Mouse (Mus musculus): ENCODE data around the gene Appbp2. TPM values are rescaled to one million over a fixed set of nuclear protein-coding genes. Genes with fewer than 3 reads are reported as not detected.
"Not testable (repeated sequence)": the region's sequence is repeated elsewhere in the genome, so short reads cannot be mapped to it uniquely, and the experiment has no call there.

The Appbp2 gene
- polyA plus RNA-seq, 1 experiment from 2014 or later, result 55.3 TPM

DNA sequence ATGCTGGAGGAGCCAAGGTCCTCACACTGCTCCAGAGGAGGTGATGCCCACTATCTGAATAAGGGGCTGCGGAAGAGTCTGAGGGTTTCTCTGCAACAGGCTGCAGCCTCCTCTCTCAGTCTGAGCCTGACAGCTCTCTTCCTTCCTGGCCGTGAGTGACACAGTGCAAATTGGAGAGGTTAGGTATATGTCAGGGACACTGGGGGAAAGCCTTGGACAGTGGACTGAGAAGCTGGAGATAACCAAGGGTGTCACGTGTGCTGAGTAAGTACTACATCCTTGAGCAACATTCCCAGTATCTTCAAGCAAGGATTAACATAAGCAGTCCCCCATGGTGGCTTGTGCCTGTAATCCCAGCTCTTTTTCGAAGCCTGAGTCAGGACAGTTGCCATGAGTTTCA lies 56.5 kb downstream of the Appbp2 start:
- H3K4me2 ChIP-seq (replicated peaks), result no peak overlapping the region
- H3K27ac ChIP-seq, result no peak overlapping the region
- H3K4me1 ChIP-seq, result 0 out of 2 replicates have a peak, but pooled peaks cover 8% of the 10 kb centered on the region
- H3K4me3 ChIP-seq, result no peak overlapping the region
- H3K27me3 ChIP-seq, result no peaks in the 10 kb centered on the region
- no peaks in the 10 kb centered on the region for H3K9me3 ChIP-seq (replicated peaks)
- no peak overlapping the region for H3K9ac ChIP-seq
- no peaks in the 10 kb centered on the region for H3K36me3 ChIP-seq
- ATAC-seq (ENCODE audit: low FRiP score), result no peak
- 87% methylated on average over 4 of the region's 4 CpGs for WGBS

DNA sequence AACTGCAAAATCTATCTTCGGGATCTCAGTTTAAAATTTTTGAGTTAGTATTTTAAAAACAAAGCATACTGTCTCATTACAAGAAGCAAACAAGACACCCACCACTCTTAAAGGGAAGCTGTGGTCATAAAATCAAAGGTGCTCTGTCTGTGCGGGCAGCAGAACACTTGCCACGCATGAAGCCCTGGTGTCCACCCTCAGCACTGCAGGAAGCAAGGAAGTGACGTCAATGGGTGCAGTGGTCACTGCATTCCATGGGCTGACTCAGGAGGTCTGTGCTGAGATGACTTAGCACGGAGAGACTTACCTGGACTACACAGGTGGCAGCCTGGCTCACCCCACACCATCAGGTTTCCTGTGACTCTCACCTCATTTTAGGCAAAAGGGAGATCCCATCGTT lies 57.2 kb downstream of the Appbp2 start:
- Histone ChIP-seq H3K27me3 (no peaks in the 10 kb centered on the region), H3K4me2 (replicated peaks) (no peak overlapping the region), H3K36me3 (no peaks in the 10 kb centered on the region), H3K9me3 (replicated peaks) (no peaks in the 10 kb centered on the region), H3K4me1 (0 out of 2 replicates have a peak, but pooled peaks cover 4% of the 10 kb centered on the region), H3K4me3 (no peak overlapping the region), H3K9ac (no peak overlapping the region), H3K27ac (no peak overlapping the region)
- ATAC-seq (ENCODE audit: low FRiP score), result no peak
- WGBS, result 82% methylated on average over 6 of the region's 6 CpGs

DNA sequence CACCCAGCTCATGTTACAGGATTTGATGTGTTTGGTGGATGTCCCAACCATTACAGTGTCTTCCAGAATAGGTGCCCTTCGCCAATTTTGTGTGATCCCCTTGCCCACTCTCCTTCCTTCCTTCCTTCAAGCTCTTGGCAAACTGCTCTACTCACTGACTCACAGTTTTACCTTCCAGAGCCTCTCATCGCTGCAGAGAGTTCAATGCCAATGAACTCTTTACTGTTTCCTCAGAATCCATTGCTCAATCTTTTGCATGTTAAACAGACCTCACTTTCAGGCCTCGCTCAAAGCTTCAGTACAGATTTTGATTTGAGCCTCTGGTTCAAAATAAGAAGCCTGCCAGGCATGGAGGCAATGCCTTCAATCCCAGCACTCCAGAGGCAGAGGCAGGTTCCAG lies 59.0 kb downstream of the Appbp2 start:
- no peak overlapping the region for H3K9ac ChIP-seq
- H3K36me3 ChIP-seq, result no peaks in the 10 kb centered on the region
- no peaks in the 10 kb centered on the region for H3K27me3 ChIP-seq
- H3K4me2 ChIP-seq (replicated peaks), result no peak overlapping the region
- no peak for ATAC-seq (ENCODE audit: low FRiP score)
- no peaks in the 10 kb centered on the region for H3K4me1 ChIP-seq
- H3K27ac ChIP-seq, result no peak overlapping the region
- no peak overlapping the region for H3K4me3 ChIP-seq
- H3K9me3 ChIP-seq (replicated peaks), result no peaks in the 10 kb centered on the region
- WGBS, result 85% methylated on average over 3 of the region's 3 CpGs

DNA sequence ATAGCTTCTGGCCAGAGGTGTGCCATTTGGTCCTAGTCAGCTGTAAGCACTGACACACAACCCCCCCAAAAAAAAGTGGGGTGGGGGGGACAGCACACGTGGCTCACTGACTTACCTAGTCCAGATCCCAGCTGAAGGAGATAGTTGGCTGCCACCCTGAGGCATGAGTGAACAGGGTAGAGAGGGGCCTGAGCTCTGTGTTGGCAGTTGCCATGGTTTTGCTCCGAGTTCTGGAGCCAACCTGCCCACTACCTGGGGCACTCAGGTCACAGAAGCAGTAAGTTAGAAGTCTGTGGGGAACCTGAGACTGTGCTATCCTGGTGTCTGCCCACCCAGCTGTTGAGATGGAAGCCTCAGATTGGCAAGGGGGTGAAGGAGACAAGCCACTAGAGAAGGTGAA lies 64.1 kb downstream of the Appbp2 start:
- no peaks in the 10 kb centered on the region for H3K36me3 ChIP-seq
- H3K4me1 ChIP-seq, result 0 out of 2 replicates have a peak, but pooled peaks cover 7% of the 10 kb centered on the region
- no peak overlapping the region for H3K4me2 ChIP-seq (replicated peaks)
- H3K9ac ChIP-seq, result 0 out of 2 replicates have a peak overlapping the region, but pooled peaks have one; percentile 44
- ATAC-seq (ENCODE audit: low FRiP score), result no peak
- H3K27me3 ChIP-seq, result no peaks in the 10 kb centered on the region
- no peaks in the 10 kb centered on the region for H3K9me3 ChIP-seq (replicated peaks)
- H3K27ac ChIP-seq, result no peak overlapping the region
- WGBS, result 49% methylated on average over 2 of the region's 2 CpGs
- H3K4me3 ChIP-seq, result no peak overlapping the region

DNA sequence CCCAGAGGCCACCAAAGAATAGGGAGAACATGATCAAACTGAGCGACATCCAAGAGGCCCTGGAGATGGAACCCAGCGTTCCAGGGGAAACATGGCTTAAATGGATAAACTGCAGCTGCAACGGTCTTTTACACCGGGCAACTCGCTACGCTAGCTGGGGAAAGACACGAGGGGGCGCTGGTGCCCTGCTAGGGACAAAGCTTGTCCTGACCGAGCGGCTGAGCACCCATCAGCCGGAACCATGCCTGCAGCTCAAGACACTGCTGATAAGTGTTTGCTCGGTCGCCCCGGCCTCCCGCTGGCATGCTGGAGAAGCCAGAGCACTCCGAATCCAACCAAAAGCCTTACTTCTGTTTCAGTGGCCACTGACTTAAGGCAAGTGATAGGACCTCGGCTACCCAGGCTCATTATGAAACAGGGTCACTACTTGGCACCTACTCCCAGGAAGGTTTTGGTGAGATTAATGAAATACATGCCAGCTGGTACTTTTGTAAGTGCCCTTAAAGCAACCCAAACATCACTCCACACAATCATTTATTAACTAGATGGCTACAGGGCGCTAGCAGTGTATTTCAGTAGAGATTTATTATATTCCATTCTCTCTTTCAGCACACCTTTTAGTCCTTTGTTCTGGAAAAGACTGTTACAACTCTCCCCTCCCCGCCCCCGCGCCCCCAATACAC lies 64.7 kb downstream of the Appbp2 start, which contains the start of gene 1700125H20Rik:
Gene 1700125H20Rik (plus strand): TSS at position 347 of the 683 bp plus-strand sequence.
- WGBS, result 13% methylated on average over 21 of the region's 21 CpGs
- Histone ChIP-seq H3K27me3 (no peaks in the 10 kb centered on the region), H3K9ac (peak within 1 kb of the TSS; percentile 44), H3K4me2 (replicated peaks) (peak within 1 kb of the TSS; percentile 55), H3K36me3 (no peaks in the 10 kb centered on the region), H3K4me3 (peak within 1 kb of the TSS; percentile 19), H3K9me3 (replicated peaks) (no peaks in the 10 kb centered on the region), H3K4me1 (0 out of 2 replicates have a peak, but pooled peaks cover 7% of the 10 kb centered on the region), H3K27ac (no peak within 1 kb of the TSS)
- ATAC-seq (ENCODE audit: low FRiP score), result peak; percentile 88

DNA sequence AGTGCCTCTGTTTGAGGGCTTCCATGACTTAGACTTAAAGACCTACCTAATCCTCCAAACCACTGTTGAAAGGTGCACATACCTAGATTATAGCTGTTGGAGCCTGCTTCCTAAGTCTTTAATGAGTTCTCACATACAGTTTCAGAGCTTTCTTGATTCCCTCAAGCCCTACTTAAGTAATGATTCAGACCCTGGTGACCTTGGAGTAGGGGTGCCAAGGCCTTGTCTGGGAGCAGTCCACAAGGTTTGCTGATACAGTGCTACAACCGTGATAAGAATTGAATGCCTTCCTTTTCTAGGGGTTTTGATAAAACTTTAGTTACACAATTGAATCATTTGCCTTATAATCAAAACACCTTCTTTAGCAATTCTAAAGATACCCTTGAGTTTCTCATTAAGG lies 67.4 kb downstream of the Appbp2 start:
- H3K4me1 ChIP-seq, result 0 out of 2 replicates have a peak, but pooled peaks cover 7% of the 10 kb centered on the region
- no peak overlapping the region for H3K9ac ChIP-seq
- no peak overlapping the region for H3K27ac ChIP-seq
- H3K4me2 ChIP-seq (replicated peaks), result no peak overlapping the region
- H3K9me3 ChIP-seq (replicated peaks), result no peaks in the 10 kb centered on the region
- H3K27me3 ChIP-seq, result no peaks in the 10 kb centered on the region
- 82% methylated on average over 1 of the region's 1 CpGs for WGBS
- H3K36me3 ChIP-seq, result no peaks in the 10 kb centered on the region
- no peak overlapping the region for H3K4me3 ChIP-seq
- ATAC-seq (ENCODE audit: low FRiP score), result no peak

DNA sequence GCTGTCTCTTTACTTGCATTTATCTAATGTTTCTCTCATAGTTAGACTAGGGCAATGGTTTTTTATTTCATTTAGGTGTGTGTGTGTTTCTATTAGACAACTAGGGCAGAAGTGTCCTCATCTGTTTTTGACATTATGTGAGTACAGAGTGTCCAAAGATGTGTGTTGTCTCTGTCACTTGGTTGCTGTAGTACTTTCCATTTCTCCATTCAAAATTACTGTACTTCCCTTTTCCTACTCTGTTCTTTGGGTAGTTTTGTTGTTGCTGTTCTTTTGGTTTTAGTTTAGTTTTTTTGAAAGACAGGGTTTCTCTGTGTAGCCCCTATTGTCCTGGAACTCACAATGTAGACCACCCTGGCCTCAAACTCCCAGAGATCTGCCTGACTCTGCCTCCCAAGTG lies 70.6 kb downstream of the Appbp2 start:
- no peaks in the 10 kb centered on the region for H3K27me3 ChIP-seq
- ATAC-seq (ENCODE audit: low FRiP score), result no peak
- H3K4me2 ChIP-seq (replicated peaks), result no peak overlapping the region
- H3K4me3 ChIP-seq, result no peak overlapping the region
- H3K4me1 ChIP-seq, result no peaks in the 10 kb centered on the region
- H3K9ac ChIP-seq, result no peak overlapping the region
- H3K36me3 ChIP-seq, result no peaks in the 10 kb centered on the region
- no peaks in the 10 kb centered on the region for H3K9me3 ChIP-seq (replicated peaks)
- H3K27ac ChIP-seq, result no peak overlapping the region

DNA sequence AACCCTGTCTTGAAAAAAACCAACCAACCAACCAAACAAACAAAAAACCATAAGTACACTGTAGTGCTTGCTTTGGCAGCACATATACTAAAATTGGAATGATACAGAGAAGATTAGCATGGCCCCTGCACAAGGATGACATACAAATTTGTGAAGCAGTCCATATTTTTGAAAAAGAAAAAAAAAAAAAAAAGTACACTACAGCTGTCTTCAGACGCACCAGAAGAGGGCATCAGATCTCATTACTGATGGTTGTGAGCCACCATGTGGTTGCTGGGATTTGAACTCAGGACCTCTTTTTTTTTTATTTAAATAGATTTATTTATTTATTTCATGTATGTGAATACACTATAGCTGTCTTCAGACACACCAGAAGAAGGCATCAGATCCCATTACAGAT lies 71.9 kb downstream of the Appbp2 start:
- H3K4me1 ChIP-seq; H3K4me2 ChIP-seq (replicated peaks); H3K27ac ChIP-seq; ATAC-seq (ENCODE audit: low FRiP score); H3K27me3 ChIP-seq; H3K36me3 ChIP-seq; H3K9me3 ChIP-seq (replicated peaks); H3K4me3 ChIP-seq; H3K9ac ChIP-seq: not testable (repeated sequence)
- WGBS, result 86% methylated on average over 1 of the region's 1 CpGs

DNA sequence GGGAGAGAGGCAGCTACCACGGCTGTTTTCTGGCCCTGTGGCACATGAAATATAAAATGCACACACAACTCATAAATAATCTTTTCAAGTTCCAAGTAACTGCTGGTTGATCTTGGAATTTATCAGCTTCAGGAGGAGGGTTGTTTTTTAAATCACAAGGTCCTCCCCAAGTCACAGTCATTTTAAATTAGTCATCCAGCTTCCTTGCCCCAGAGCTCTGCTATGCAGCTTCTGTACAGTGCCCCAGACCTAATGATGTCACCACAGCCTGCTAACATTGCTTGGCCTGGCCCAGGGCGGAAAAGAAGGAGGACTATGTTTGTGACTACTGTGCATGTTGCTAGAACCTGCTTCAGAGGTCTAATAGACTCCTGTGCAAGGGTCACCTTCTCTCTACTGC lies 77.6 kb downstream of the Appbp2 start:
- WGBS, result 78% methylated on average over 2 of the region's 2 CpGs
- Histone ChIP-seq H3K4me3 (no peak overlapping the region), H3K4me2 (replicated peaks) (no peak overlapping the region), H3K4me1 (no peaks in the 10 kb centered on the region), H3K27ac (no peak overlapping the region), H3K36me3 (no peaks in the 10 kb centered on the region), H3K9me3 (replicated peaks) (no peaks in the 10 kb centered on the region), H3K9ac (no peak overlapping the region), H3K27me3 (no peaks in the 10 kb centered on the region)
- no peak for ATAC-seq (ENCODE audit: low FRiP score)

DNA sequence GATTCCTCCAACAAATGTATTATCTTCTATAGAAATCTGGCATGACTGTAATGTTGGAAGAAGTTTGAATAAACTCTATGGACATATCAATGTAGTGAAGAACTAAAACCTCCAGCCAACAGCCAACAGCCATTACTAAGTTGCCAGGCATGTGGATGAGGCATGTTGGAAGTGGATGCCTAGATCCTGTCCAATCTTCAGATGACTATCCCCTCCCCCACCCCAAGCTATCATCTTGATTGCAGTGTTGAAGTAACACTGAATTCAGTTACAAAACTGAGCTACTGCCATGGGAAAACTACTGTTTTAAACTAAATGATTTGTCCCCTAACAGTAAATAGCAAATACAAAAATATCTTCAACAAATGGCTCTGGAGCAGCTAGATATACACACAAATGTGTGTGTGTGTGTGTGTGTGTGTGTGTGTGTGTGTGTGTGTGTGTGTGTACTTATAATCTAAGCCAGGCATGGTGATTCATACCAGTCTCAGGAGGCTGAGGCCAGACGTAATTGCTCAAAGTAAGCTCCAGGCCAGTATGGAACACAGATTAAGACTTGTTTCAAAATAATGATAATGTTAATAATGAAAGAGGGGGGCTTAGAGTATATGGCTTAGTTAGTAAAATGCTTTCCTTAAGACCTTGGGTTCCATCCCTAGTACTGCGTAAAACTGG lies 82.5 kb downstream of the Appbp2 start:
- Histone ChIP-seq H3K27me3 (no peaks in the 10 kb centered on the region), H3K4me3 (no peak overlapping the region), H3K9ac (no peak overlapping the region), H3K4me1 (no peaks in the 10 kb centered on the region), H3K36me3 (no peaks in the 10 kb centered on the region), H3K27ac (no peak overlapping the region), H3K9me3 (replicated peaks) (no peaks in the 10 kb centered on the region), H3K4me2 (replicated peaks) (no peak overlapping the region)
- ATAC-seq (ENCODE audit: low FRiP score), result no peak
- 83% methylated on average over 2 of the region's 2 CpGs for WGBS

DNA sequence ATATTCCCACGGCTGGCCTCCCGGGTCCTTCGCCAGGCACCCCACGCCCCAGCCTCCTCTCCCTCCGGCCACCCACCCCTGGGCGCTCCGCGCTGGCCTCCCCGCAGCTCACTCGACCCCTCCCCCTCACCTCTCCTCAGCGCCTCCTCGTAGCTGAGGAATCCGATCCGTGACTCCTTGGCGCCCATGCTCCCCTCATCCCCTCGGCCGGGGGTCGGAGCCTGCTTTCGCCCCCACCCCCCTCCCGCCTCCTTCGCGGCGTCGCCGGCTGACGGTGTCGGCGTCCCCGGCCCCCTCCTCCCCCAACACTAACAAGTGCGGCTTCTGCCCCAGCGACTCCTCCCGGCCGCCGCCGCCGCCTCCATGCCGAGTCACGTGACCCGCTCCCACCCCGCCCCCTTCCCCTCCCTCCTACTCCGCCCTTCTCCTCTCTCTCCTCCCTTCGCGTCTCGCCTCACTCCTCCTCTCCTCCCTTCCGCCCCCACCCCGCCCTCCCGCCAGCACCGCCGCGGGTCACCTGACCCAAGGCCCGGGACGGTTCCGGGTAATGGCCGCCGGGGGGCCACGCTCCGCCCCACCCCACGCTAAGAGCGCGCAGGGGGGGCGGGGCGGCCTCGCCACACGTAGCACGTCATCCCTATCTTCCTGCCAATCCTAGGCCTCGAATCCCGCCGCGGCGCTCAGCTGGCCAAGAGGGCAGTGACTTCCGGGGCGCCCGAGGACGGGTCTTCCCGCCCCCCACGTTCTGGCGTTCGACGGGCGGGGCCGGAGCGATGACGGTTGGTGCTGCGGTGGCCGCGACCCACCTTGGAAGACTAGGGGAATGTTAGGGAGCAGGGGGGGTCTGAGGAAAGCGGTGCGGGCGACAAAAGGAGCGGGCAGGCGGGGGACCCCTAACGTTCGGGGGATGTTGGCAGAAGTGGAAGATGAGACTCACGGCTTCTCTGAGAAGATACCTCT lies 95.1 kb downstream of the Appbp2 start, which contains the start of gene Usp32:
Gene Usp32 (minus strand): TSS at position 581 of the 960 bp plus-strand sequence.
- Histone ChIP-seq H3K9ac (peak within 1 kb of the TSS; percentile 87), H3K9me3 (replicated peaks) (no peaks in the 10 kb centered on the region), H3K4me1 (peaks cover 9% of the 10 kb centered on the region), H3K27me3 (no peaks in the 10 kb centered on the region), H3K4me2 (replicated peaks) (peak within 1 kb of the TSS; percentile 69), H3K36me3 (no peaks in the 10 kb centered on the region), H3K27ac (peak within 1 kb of the TSS; percentile 93), H3K4me3 (peak within 1 kb of the TSS; percentile 79)
- 1% methylated on average over 72 of the region's 94 CpGs for WGBS
- peak; percentile 98 for ATAC-seq (ENCODE audit: low FRiP score)
